Mouse (Mus musculus) activated CD4-positive, CD25-positive, alpha-beta regulatory T cell, adult 4 months (primary cell): ENCODE measurements around the gene Ipcef1. TPM values are rescaled to one million over a fixed set of nuclear protein-coding genes. Genes with fewer than 3 reads are reported as not detected.
A peak's percentile ranks its signal among the peaks of the same experiment; 100 is the strongest.
"Not testable (repeated sequence)": the region's sequence is repeated elsewhere in the genome, so short reads cannot be mapped to it uniquely, and the experiment has no call there.

Source experiments
- ATAC-seq: one replicate; pipeline ENCODE4 v1.8.0; 2017
- polyA plus RNA-seq, 2 experiments: library from polyadenylated mRNA; unstranded; fragments of 100-300 nt; shearing (Covaris generic); gene quantifications; one replicate each; pipeline ENCODE4 v1.2.1; 2017

Ipcef1 gene
- polyA plus RNA-seq, 2 experiments from 2014 or later, result 71.0 to 71.4 TPM

- ATAC-seq, result peak; percentile 68
Measured at GRCm38 (mm10) chr10:7035547-7035946, 16.7 kb downstream of the Ipcef1 start.

GRCm38 (mm10) chr10:7033459-7033858 lies 18.8 kb downstream of the Ipcef1 start:
- no peak for ATAC-seq

- ATAC-seq, result no peak
Measured at GRCm38 (mm10) chr10:7025028-7025427, 27.2 kb downstream of the Ipcef1 start.

GRCm38 (mm10) chr10:7020551-7020950 lies 31.7 kb downstream of the Ipcef1 start:
- no peak for ATAC-seq

- ATAC-seq, result no peak
Measured at GRCm38 (mm10) chr10:7019781-7020386, 32.4 kb downstream of the Ipcef1 start.

- ATAC-seq, result no peak
Measured at GRCm38 (mm10) chr10:7015199-7015598, 37.1 kb downstream of the Ipcef1 start.

GRCm38 (mm10) chr10:7010543-7010942 lies 41.7 kb downstream of the Ipcef1 start:
- ATAC-seq, result peak; percentile 84

GRCm38 (mm10) chr10:7004980-7005538 lies 47.2 kb downstream of the Ipcef1 start:
- no peak for ATAC-seq

GRCm38 (mm10) chr10:7003898-7004297 lies 48.4 kb downstream of the Ipcef1 start:
- not testable (repeated sequence) for ATAC-seq

GRCm38 (mm10) chr10:6999355-6999754 lies 52.9 kb downstream of the Ipcef1 start:
- ATAC-seq, result no peak

GRCm38 (mm10) chr10:6998576-6999250 lies 53.6 kb downstream of the Ipcef1 start:
- no peak for ATAC-seq

- ATAC-seq, result peak; percentile 96
Measured at GRCm38 (mm10) chr10:6996895-6997294, 55.4 kb downstream of the Ipcef1 start.

- peak; percentile 70 for ATAC-seq
Measured at GRCm38 (mm10) chr10:6988555-6988954, 63.7 kb downstream of the Ipcef1 start.

- no peak for ATAC-seq
Measured at GRCm38 (mm10) chr10:6987399-6988098, 64.7 kb downstream of the Ipcef1 start.

- no peak for ATAC-seq
Measured at GRCm38 (mm10) chr10:6986246-6986645, 66.0 kb downstream of the Ipcef1 start.

GRCm38 (mm10) chr10:6983431-6983830 lies 68.8 kb downstream of the Ipcef1 start:
- ATAC-seq, result no peak

- ATAC-seq, result peak; percentile 91
Measured at GRCm38 (mm10) chr10:6982751-6983151, 69.5 kb downstream of the Ipcef1 start.

- ATAC-seq, result peak; percentile 30
Measured at GRCm38 (mm10) chr10:6980236-6980635, 72.0 kb downstream of the Ipcef1 start.

GRCm38 (mm10) chr10:6979789-6980188 lies 72.5 kb downstream of the Ipcef1 start:
- ATAC-seq, result no peak

GRCm38 (mm10) chr10:6979216-6979615 lies 73.1 kb downstream of the Ipcef1 start:
- no peak for ATAC-seq

- no peak for ATAC-seq
Measured at GRCm38 (mm10) chr10:6978733-6979132, 73.5 kb downstream of the Ipcef1 start.

GRCm38 (mm10) chr10:6977843-6978242 lies 74.4 kb downstream of the Ipcef1 start:
- no peak for ATAC-seq

- no peak for ATAC-seq
Measured at GRCm38 (mm10) chr10:6968334-6968733, 83.9 kb downstream of the Ipcef1 start.
